Mouse (Mus musculus): ENCODE data around the gene Ak2. TPM values are rescaled to one million over a fixed set of nuclear protein-coding genes. Genes with fewer than 3 reads are reported as not detected.

Gene Ak2
- total RNA-seq, 2 experiments from 2014 or later, result 24.3 to 29.6 TPM

- DNase-seq (ENCODE audit: low spot score in 2 of 2), result no peak
- intact Hi-C loops (cut with DNase I), result no loop called here
Measured at GRCm38 (mm10) chr4:129059922-129060321, 68.2 kb downstream of the Ak2 start.

Other genes with a start within 250 kb of the Ak2 start
- gene A3galt2, start 236.6 kb upstream of the Ak2 start, total RNA-seq (2021), result under 1 TPM; 0.42 to 0.75 TPM
- gene Zfp362, start 185.9 kb upstream of the Ak2 start, total RNA-seq (2021), result 10 to 100 TPM; 37.9 to 39.1 TPM
- gene Trim62, start 108.4 kb upstream of the Ak2 start, total RNA-seq (2021), result 10 to 100 TPM; 18.1 to 23.0 TPM
- gene Azin2, start 29.5 kb upstream of the Ak2 start, total RNA-seq (2021), result 10 to 100 TPM; 42.1 to 43.5 TPM
- gene Rnf19b, start 66.3 kb downstream of the Ak2 start, total RNA-seq (2021), result 10 to 100 TPM; 60.8 to 63.5 TPM
- not detected for gene Tmem54, start 113.6 kb downstream of the Ak2 start, total RNA-seq (2021)
- gene Hpca, start 130.1 kb downstream of the Ak2 start, total RNA-seq (2021), result 100 to 1,000 TPM; 562 to 615 TPM
- 10 to 100 TPM; 57.5 to 59.2 TPM for gene Fndc5, start 145.0 kb downstream of the Ak2 start, total RNA-seq (2021)
- 10 to 100 TPM; 35.3 to 35.5 TPM for gene S100pbp, start 197.8 kb downstream of the Ak2 start, total RNA-seq (2021)
- gene Yars, start 197.8 kb downstream of the Ak2 start, total RNA-seq (2021), result 100 to 1,000 TPM; 103 to 110 TPM